Mouse (Mus musculus) small intestine, adult 2 months (tissue): ENCODE data around the gene Dmpk.

Source experiments
- CTCF ChIP-seq: fragments of 200-500 bp; IDR thresholded peaks from 2 replicates; pipeline ENCODE4 v1.5.1; 2012; ENCODE audit warnings: low read depth, mild to moderate bottlenecking, control low read depth, inconsistent platforms, low read length, moderate library complexity, mixed read lengths; ENCODE audit not compliant: insufficient replicate concordance, insufficient read length; ENCODE audit errors: extremely low read depth
- POLR2A ChIP-seq: fragments of 200-500 bp; IDR thresholded peaks from 2 replicates; pipeline ENCODE4 v1.6.1; 2012; ENCODE audit warnings: low read depth, mild to moderate bottlenecking, control low read depth, inconsistent platforms, low read length, moderate library complexity

GRCm38 (mm10) chr7:19073504-19073903, 10.1 kb upstream of the Dmpk start:
- TF ChIP-seq CTCF = peak; percentile 48; the same call in 1 of the 2 replicates
- no peak for TF ChIP-seq POLR2A
